Mouse (Mus musculus) heart, embryonic 16.5 days (tissue): ENCODE measurements around the gene Pard6b. TPM values are rescaled to one million over a fixed set of nuclear protein-coding genes. Genes with fewer than 3 reads are reported as not detected.

ENCODE experiments used
- ATAC-seq: fragments of 200-750 bp; cut with Nextera tagmentation; replicated peaks from 2 replicates; pipeline ENCODE4 v1.8.0; 2017; ENCODE audit warnings: moderate number of reproducible peaks; ENCODE audit not compliant: insufficient read depth, low FRiP score; ENCODE audit errors: extremely low read depth
- H3K27ac ChIP-seq: fragments of 300-500 bp; sonication (generic); 2 replicates; pipeline ENCODE4 v1.5.1; 2014; ENCODE audit warnings: mild to moderate bottlenecking, low read length, control low read depth, moderate library complexity
- H3K27me3 ChIP-seq: fragments of 300-500 bp; sonication (generic); 2 replicates; pipeline ENCODE4 v1.6.1; 2014; ENCODE audit warnings: low read length, mixed read lengths; ENCODE audit not compliant: control insufficient read depth, insufficient read depth
- H3K36me3 ChIP-seq: fragments of 300-500 bp; sonication (generic); 2 replicates; pipeline ENCODE4 v1.6.1; 2014; ENCODE audit not compliant: control insufficient read depth, insufficient read depth
- H3K4me1 ChIP-seq: fragments of 300-500 bp; sonication (generic); 2 replicates; pipeline ENCODE4 v1.6.1; 2014; ENCODE audit warnings: low read length, mixed read lengths; ENCODE audit not compliant: control insufficient read depth, insufficient read depth
- H3K4me2 ChIP-seq: fragments of 300-500 bp; sonication (generic); 2 replicates; pipeline ENCODE4 v1.6.1; 2014; ENCODE audit warnings: low read depth, mild to moderate bottlenecking, control low read depth, low read length
- H3K4me3 ChIP-seq: fragments of 300-500 bp; sonication (generic); 2 replicates; pipeline ENCODE4 v1.5.1; 2014; ENCODE audit warnings: mild to moderate bottlenecking, control low read depth, low read length
- H3K9ac ChIP-seq: fragments of 300-500 bp; sonication (generic); 2 replicates; pipeline ENCODE4 v1.6.1; 2014; ENCODE audit warnings: low read length, control low read depth
- H3K9me3 ChIP-seq: fragments of 300-500 bp; sonication (generic); replicated peaks from 2 replicates; pipeline ENCODE4 v1.6.1; 2016; ENCODE audit warnings: low read length; ENCODE audit not compliant: control insufficient read depth
- WGBS: fragments of 180-500 bp; shearing (Covaris S2); extraction: QIAGEN DNeasy Blood & Tissue Kit; methylation state at CpG from one replicate; pipeline ENCODE4 v1.1.7; 2014; 5-methylcytosine and 5-hydroxymethylcytosine counted together
- polyA plus RNA-seq: library from polyadenylated mRNA; unstranded; fragments of >200 nt; fragmentation: Nextera tagmentation; extraction: Ambion mirVana; gene quantifications from 2 replicates; pipeline ENCODE4 v1.2.1, GENCODE M21; 2015

The Pard6b gene
- polyA plus RNA-seq, 1 experiment from 2014 or later = 5.4 TPM

DNA sequence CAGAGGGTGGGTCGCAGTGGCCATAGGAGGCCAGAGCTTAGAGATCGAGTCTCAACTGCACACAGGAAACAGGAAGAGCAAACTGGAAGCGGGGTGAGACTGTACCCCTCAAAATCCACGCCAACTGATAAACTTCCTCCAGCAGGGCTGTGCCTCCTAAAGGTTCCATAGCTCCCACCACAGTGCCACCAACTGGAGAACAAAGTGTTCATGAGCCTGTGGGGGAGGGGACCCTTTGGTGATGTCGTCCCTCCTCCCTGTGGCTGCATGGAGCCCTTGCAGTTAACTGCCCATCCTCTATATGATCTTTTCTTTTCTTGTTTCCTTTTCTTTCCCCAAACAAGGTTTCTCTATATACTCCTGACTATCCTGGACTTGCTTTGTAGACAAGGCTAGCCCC, 32.9 kb downstream of the Pard6b start:
- no peaks in the 10 kb centered on the region for H3K27me3 ChIP-seq
- no peaks in the 10 kb centered on the region for H3K9me3 ChIP-seq
- H3K27ac ChIP-seq = no peak overlapping the region
- no peak overlapping the region for H3K9ac ChIP-seq
- H3K4me3 ChIP-seq = no peak overlapping the region
- ATAC-seq = no peak
- WGBS = 72% methylated on average over 5 of the region's 5 CpGs
- no peaks in the 10 kb centered on the region for H3K36me3 ChIP-seq
- H3K4me1 ChIP-seq = peaks cover 16% of the 10 kb centered on the region
- H3K4me2 ChIP-seq = no peak overlapping the region

DNA sequence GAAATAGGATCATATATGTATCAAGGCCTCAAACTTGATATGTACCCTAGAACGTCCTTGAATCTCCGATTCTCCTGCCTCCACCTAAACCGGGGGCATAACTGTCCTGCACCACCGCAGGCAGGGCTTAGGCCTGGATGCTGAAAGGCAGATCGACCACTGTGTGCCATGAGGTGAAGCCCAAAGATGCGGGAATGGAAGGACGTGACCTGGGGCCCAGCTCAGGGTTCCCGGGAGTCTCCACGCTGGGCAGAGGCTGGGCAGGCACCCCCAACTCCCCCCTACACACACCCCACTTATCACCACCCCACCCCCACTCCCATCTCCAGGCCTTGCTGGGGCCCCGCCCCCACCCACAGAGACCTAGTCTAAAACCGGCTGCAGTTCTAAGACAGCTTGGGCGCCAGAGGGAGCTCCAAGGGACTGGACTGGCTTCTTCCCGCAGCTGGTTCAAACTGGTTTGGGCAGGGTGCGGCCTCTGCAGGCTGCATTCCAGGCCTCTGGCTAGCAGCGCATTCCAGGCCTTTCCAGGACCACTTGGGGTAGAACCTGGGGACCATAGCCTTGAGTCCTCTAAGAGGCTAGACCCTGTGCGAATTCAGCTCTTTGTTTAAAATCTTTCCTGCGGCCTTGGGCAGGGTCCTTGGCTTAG, 34.0 kb downstream of the Pard6b start:
- H3K27me3 ChIP-seq = no peaks in the 10 kb centered on the region
- H3K9me3 ChIP-seq = no peaks in the 10 kb centered on the region
- no peak overlapping the region for H3K4me3 ChIP-seq
- no peaks in the 10 kb centered on the region for H3K36me3 ChIP-seq
- ATAC-seq = peak; percentile 76
- peak overlapping the region; percentile 48 for H3K9ac ChIP-seq
- 21% methylated on average over 17 of the region's 17 CpGs for WGBS
- H3K27ac ChIP-seq = peak overlapping the region; percentile 13
- H3K4me1 ChIP-seq = peaks cover 16% of the 10 kb centered on the region
- no peak overlapping the region for H3K4me2 ChIP-seq

GRCm38 (mm10) chr2:168115826-168116225, 35.0 kb downstream of the Pard6b start:
- ATAC-seq = no peak
- no peak overlapping the region for H3K27ac ChIP-seq
- H3K9ac ChIP-seq = no peak overlapping the region
- H3K4me1 ChIP-seq = peaks cover 16% of the 10 kb centered on the region
- no peaks in the 10 kb centered on the region for H3K27me3 ChIP-seq
- H3K36me3 ChIP-seq = no peaks in the 10 kb centered on the region
- H3K9me3 ChIP-seq = no peaks in the 10 kb centered on the region
- WGBS = 83% methylated on average over 3 of the region's 3 CpGs
- H3K4me2 ChIP-seq = no peak overlapping the region
- no peak overlapping the region for H3K4me3 ChIP-seq

GRCm38 (mm10) chr2:168117147-168117546, 36.3 kb downstream of the Pard6b start:
- no peaks in the 10 kb centered on the region for H3K27me3 ChIP-seq
- H3K4me1 ChIP-seq = peaks cover 16% of the 10 kb centered on the region
- peak overlapping the region; percentile 72 for H3K4me2 ChIP-seq
- ATAC-seq = peak; percentile 33
- H3K27ac ChIP-seq = no peak overlapping the region
- H3K9me3 ChIP-seq = no peaks in the 10 kb centered on the region; the same call in 1 of the 2 replicates
- H3K4me3 ChIP-seq = peak overlapping the region; percentile 48
- peak overlapping the region; percentile 58 for H3K9ac ChIP-seq
- H3K36me3 ChIP-seq = no peaks in the 10 kb centered on the region
- under 1% methylated on average over 37 of the region's 37 CpGs for WGBS

GRCm38 (mm10) chr2:168117553-168117952, 36.7 kb downstream of the Pard6b start:
- 7% methylated on average over 13 of the region's 13 CpGs for WGBS
- no peak overlapping the region for H3K27ac ChIP-seq
- H3K4me3 ChIP-seq = peak overlapping the region; percentile 48

DNA sequence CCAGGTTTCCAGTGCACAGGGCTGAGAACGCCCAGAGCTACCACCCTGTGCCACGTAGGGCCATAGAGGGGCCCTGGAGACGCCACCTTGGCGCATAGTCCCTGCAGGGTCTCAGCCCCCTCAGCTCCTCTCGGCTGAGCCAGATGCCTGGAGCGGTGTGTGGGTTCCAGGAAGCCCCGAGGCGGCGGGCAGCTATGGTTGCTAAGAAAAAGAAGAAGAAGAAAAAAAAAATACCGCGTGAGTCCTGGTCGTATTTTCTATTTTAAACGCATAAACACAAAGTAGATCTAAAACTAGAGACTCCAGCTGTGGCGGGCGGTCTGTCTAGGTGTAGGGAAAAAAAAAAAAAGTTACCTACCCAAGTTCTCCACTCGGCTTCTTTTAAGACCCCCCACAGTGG, 37.2 kb downstream of the Pard6b start:
- ATAC-seq = no peak
- WGBS = 49% methylated on average over 16 of the region's 16 CpGs
- Histone ChIP-seq H3K4me3 (no peak overlapping the region), H3K4me1 (peaks cover 16% of the 10 kb centered on the region), H3K9me3 (no peaks in the 10 kb centered on the region; the same call in 1 of the 2 replicates), H3K36me3 (no peaks in the 10 kb centered on the region), H3K27me3 (no peaks in the 10 kb centered on the region), H3K9ac (0 out of 2 replicates have a peak overlapping the region, but pooled peaks have one; percentile 58), H3K27ac (no peak overlapping the region), H3K4me2 (peak overlapping the region; percentile 72)

More at GRCm38 (mm10) chr2:168117553-168117952, 36.7 kb downstream of the Pard6b start:
- Histone ChIP-seq H3K9me3 (no peaks in the 10 kb centered on the region; the same call in 1 of the 2 replicates), H3K9ac (peak overlapping the region; percentile 58), H3K4me2 (peak overlapping the region; percentile 72), H3K36me3 (no peaks in the 10 kb centered on the region), H3K27me3 (no peaks in the 10 kb centered on the region), H3K4me1 (peaks cover 16% of the 10 kb centered on the region)
- no peak for ATAC-seq

DNA sequence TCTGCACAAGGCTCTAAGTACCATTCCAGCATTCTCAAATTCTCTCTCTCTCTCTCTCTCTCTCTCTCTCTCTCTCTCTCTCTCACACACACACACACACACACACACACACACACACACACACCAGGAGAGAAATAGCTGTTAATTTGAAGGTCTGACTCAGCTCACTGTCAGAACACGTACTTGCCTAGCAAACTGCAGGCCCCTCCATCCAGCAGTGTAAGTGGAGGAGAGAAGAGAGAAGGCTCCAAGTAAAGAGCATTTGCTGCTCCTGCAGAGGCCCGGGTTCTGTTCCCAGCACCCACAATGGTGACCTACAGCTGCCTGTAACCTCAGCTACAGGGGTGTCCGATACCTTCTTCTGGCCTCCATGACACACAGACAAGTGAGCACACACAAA, 37.7 kb downstream of the Pard6b start:
- Histone ChIP-seq H3K27ac (no peak overlapping the region), H3K4me1 (peaks cover 16% of the 10 kb centered on the region), H3K9me3 (no peaks in the 10 kb centered on the region; the same call in 1 of the 2 replicates), H3K9ac (no peak overlapping the region), H3K4me3 (no peak overlapping the region), H3K4me2 (no peak overlapping the region), H3K27me3 (no peaks in the 10 kb centered on the region), H3K36me3 (no peaks in the 10 kb centered on the region)
- WGBS = 76% methylated on average over 3 of the region's 3 CpGs
- no peak for ATAC-seq

DNA sequence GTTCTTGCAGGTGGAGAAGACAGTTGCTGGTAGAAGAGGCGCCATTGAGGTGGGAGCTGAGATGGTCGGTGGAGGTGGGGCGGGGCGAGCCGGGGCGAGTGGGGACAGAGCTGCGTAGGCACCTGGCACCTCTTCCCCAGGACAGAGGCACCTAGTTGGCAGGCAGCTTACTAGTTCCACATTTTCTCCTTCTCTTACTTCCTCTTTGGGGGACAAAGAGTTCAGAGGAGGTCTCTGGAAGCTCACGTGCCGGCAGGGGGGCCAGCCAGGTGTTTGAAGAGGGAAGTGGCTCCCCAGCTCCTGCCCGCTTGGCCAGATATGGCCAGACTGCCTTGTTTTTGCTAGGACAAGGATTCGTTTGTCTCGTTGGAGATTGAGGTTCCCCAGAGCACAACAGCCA, 38.3 kb downstream of the Pard6b start:
- H3K27ac ChIP-seq = no peak overlapping the region
- H3K27me3 ChIP-seq = no peaks in the 10 kb centered on the region
- H3K9ac ChIP-seq = no peak overlapping the region
- H3K4me2 ChIP-seq = no peak overlapping the region
- peaks cover 18% of the 10 kb centered on the region for H3K4me1 ChIP-seq
- H3K4me3 ChIP-seq = no peak overlapping the region
- 47% methylated on average over 12 of the region's 12 CpGs for WGBS
- no peak for ATAC-seq
- H3K36me3 ChIP-seq = no peaks in the 10 kb centered on the region
- H3K9me3 ChIP-seq = no peaks in the 10 kb centered on the region; the same call in 1 of the 2 replicates

- no peak overlapping the region for H3K4me3 ChIP-seq
- H3K4me2 ChIP-seq = no peak overlapping the region
- H3K9ac ChIP-seq = no peak overlapping the region
- ATAC-seq = no peak
- H3K27me3 ChIP-seq = no peaks in the 10 kb centered on the region
- no peaks in the 10 kb centered on the region; the same call in 1 of the 2 replicates for H3K9me3 ChIP-seq
- peaks cover 19% of the 10 kb centered on the region for H3K4me1 ChIP-seq
- H3K27ac ChIP-seq = no peak overlapping the region
- 82% methylated on average over 4 of the region's 4 CpGs for WGBS
- no peaks in the 10 kb centered on the region for H3K36me3 ChIP-seq
Observed at GRCm38 (mm10) chr2:168120906-168121305, 40.1 kb downstream of the Pard6b start.
